Mouse (Mus musculus): ENCODE measurements around the gene Tle1. TPM values are rescaled to one million over a fixed set of nuclear protein-coding genes. Genes with fewer than 3 reads are reported as not detected.
A peak's percentile ranks its signal among the peaks of the same experiment; 100 is the strongest.

Gene Tle1
- total RNA-seq, 2 experiments from 2014 or later, result 57.4 to 57.9 TPM

GRCm38 (mm10) chr4:72166561-72166960, 34.2 kb downstream of the Tle1 start:
- DNase-seq (ENCODE audit: low spot score in 2 of 2), result no peak

- no peak for DNase-seq (ENCODE audit: low spot score in 2 of 2)
These were observed 35.0 kb downstream of the Tle1 start for GRCm38 (mm10) chr4:72165765-72166164.

GRCm38 (mm10) chr4:72162445-72163218, 38.1 kb downstream of the Tle1 start:
- DNase-seq (ENCODE audit: low spot score in 2 of 2), result no peak

- DNase-seq (ENCODE audit: low spot score in 2 of 2), result no peak
These were observed 40.6 kb downstream of the Tle1 start for GRCm38 (mm10) chr4:72160102-72160511.

GRCm38 (mm10) chr4:72157931-72158371, 42.8 kb downstream of the Tle1 start:
- no peak for DNase-seq (ENCODE audit: low spot score in 2 of 2)

- no peak for DNase-seq (ENCODE audit: low spot score in 2 of 2)
These were observed 50.1 kb downstream of the Tle1 start for GRCm38 (mm10) chr4:72150460-72151131.

GRCm38 (mm10) chr4:72146003-72146402, 54.7 kb downstream of the Tle1 start:
- no peak for DNase-seq (ENCODE audit: low spot score in 2 of 2)

- no peak for DNase-seq (ENCODE audit: low spot score in 2 of 2)
These were observed 56.2 kb downstream of the Tle1 start for GRCm38 (mm10) chr4:72144541-72144940.

- DNase-seq (ENCODE audit: low spot score in 2 of 2), result no peak
These were observed 60.0 kb downstream of the Tle1 start for GRCm38 (mm10) chr4:72140706-72141105.

- DNase-seq (ENCODE audit: low spot score in 2 of 2), result peak; percentile 51 to 59
These were observed 61.1 kb downstream of the Tle1 start for GRCm38 (mm10) chr4:72139475-72140120.

- DNase-seq (ENCODE audit: low spot score in 2 of 2), result no peak
These were observed 62.2 kb downstream of the Tle1 start for GRCm38 (mm10) chr4:72138264-72139080.

GRCm38 (mm10) chr4:72132646-72133045, 68.1 kb downstream of the Tle1 start:
- DNase-seq (ENCODE audit: low spot score in 2 of 2), result no peak

GRCm38 (mm10) chr4:72127596-72127995, 73.1 kb downstream of the Tle1 start:
- DNase-seq (ENCODE audit: low spot score in 2 of 2), result no peak

- DNase-seq (ENCODE audit: low spot score in 2 of 2), result no peak
These were observed 75.9 kb downstream of the Tle1 start for GRCm38 (mm10) chr4:72124790-72125189.

- DNase-seq (ENCODE audit: low spot score in 2 of 2), result no peak
These were observed 77.9 kb downstream of the Tle1 start for GRCm38 (mm10) chr4:72122837-72123236.

- no peak for DNase-seq (ENCODE audit: low spot score in 2 of 2)
These were observed 78.4 kb downstream of the Tle1 start for GRCm38 (mm10) chr4:72122343-72122742.

GRCm38 (mm10) chr4:72120050-72120449, 80.7 kb downstream of the Tle1 start:
- DNase-seq (ENCODE audit: low spot score in 2 of 2), result no peak

GRCm38 (mm10) chr4:72105702-72106101, 95.0 kb downstream of the Tle1 start:
- DNase-seq (ENCODE audit: low spot score in 2 of 2), result no peak

GRCm38 (mm10) chr4:72104186-72104585, 96.5 kb downstream of the Tle1 start:
- DNase-seq (ENCODE audit: low spot score in 2 of 2), result no peak

GRCm38 (mm10) chr4:72087811-72088210, 112.9 kb downstream of the Tle1 start:
- no peak for DNase-seq (ENCODE audit: low spot score in 2 of 2)

- DNase-seq (ENCODE audit: low spot score in 2 of 2), result no peak
These were observed 131.6 kb downstream of the Tle1 start for GRCm38 (mm10) chr4:72069111-72069534.
